Comparison of ENCODE assay signal across 24 mouse cellular contexts in genomic region chr7:100274507-100274906, GRCm38 (mm10). TPM values are rescaled to one million over a fixed set of nuclear protein-coding genes. Genes with fewer than 3 reads are reported as not detected.
"Had no signal": no experiment of that assay in that cellular context is flagged by ENCODE, and none has a peak within 500 bp of the region (broad histone marks: within the 10 kb centered on the region; RNA-seq: fewer than 3 reads in every experiment).

No protein-coding gene starts in this region.

- H3K9me3 ChIP-seq: heart, embryonic 10.5 days; heart, embryonic 12.5 days; hindbrain, embryonic 10.5 days; hindbrain, embryonic 12.5 days; intestine, embryonic 15.5 days; limb, embryonic 13.5 days had no signal

- DNase-seq: gastrocnemius, adult 2 months; gastrocnemius, postnatal 10 days; gastrocnemius, postnatal 25 days; heart, adult 18-20 months; heart, postnatal 10 days; heart, postnatal 4 days; kidney, adult 18-20 months; kidney, adult 8-10 months; kidney, postnatal 10 days; kidney, postnatal 25 days; kidney, postnatal 4 days had no signal

- ATAC-seq: hindbrain, embryonic 16.5 days; inflammation-experienced regulatory T-cells, adult 6 months; intestine, embryonic 15.5 days; intestine, postnatal 0 days had no signal

- H3K9ac ChIP-seq: heart, embryonic 12.5 days; hindbrain, embryonic 12.5 days; hindbrain, embryonic 14.5 days; intestine, embryonic 15.5 days; limb, embryonic 13.5 days had no signal

- H3K4me3 ChIP-seq: gastrocnemius, adult 2 months; heart, embryonic 10.5 days; heart, embryonic 12.5 days; hindbrain, embryonic 10.5 days; hindbrain, embryonic 12.5 days; intestine, embryonic 15.5 days; layer of hippocampus, adult 2 months; left cerebral cortex, adult 2 months; limb, embryonic 13.5 days had no signal

- H3K4me2 ChIP-seq: heart, embryonic 12.5 days; hindbrain, embryonic 12.5 days; hindbrain, embryonic 14.5 days; intestine, embryonic 15.5 days; limb, embryonic 13.5 days had no signal

- H3K36me3 ChIP-seq: heart, embryonic 10.5 days; heart, embryonic 12.5 days; intestine, embryonic 15.5 days had no signal

- H3K27ac ChIP-seq: gastrocnemius, adult 2 months; heart, embryonic 10.5 days; hindbrain, embryonic 10.5 days; hindbrain, embryonic 12.5 days; hindbrain, embryonic 14.5 days; intestine, embryonic 15.5 days; layer of hippocampus, adult 2 months; left cerebral cortex, adult 2 months; limb, embryonic 13.5 days had no signal

- H3K27me3 ChIP-seq: heart, embryonic 12.5 days; hindbrain, embryonic 12.5 days; intestine, embryonic 15.5 days; limb, embryonic 13.5 days had no signal

- H3K4me1 ChIP-seq: heart, embryonic 10.5 days; hindbrain, embryonic 10.5 days; hindbrain, embryonic 12.5 days; intestine, embryonic 15.5 days; limb, embryonic 13.5 days had no signal

RNA-seq across cellular contexts. Expression of gene P4ha3, which starts 10.8 kb away (rescaled TPM):
- total RNA-seq: granulocyte monocyte progenitor cell, adult 5-6 weeks had no signal
